Mouse (Mus musculus) heart, postnatal 10 days (tissue): ENCODE data around the gene Kbtbd12. TPM values are rescaled to one million over a fixed set of nuclear protein-coding genes. Genes with fewer than 3 reads are reported as not detected.

Experiments
- DNase-seq, 2 experiments: peaks; one replicate each; pipeline ENCODE4 v3.0.0; 2021
- intact Hi-C: fragments of 180-260 bp; cut with DNase I; formaldehyde crosslinking; loops from one replicate; pipeline ENCODE4 v1.15.1; 2025
- total RNA-seq, 2 experiments: library from RNA; stranded (reverse); gene quantifications; 2 replicates each; pipeline ENCODE4 v1.2.3; 2021

The Kbtbd12 gene
- total RNA-seq, 2 experiments from 2014 or later, result 23.6 to 28.8 TPM

GRCm38 (mm10) chr6:88558076-88558475 lies 79.7 kb downstream of the Kbtbd12 start:
- peak in 1 of 2 experiments; percentile 14 for DNase-seq
- intact Hi-C loops, result no loop called here

- no peak for DNase-seq
- intact Hi-C loops, result no loop called here
These were observed 80.2 kb downstream of the Kbtbd12 start for GRCm38 (mm10) chr6:88557548-88557947.

GRCm38 (mm10) chr6:88549916-88550315 lies 87.8 kb downstream of the Kbtbd12 start:
- intact Hi-C loops, result loop anchor here (1.0 kb wide), 1 partner anchor 303 kb away; no protein-coding TSS in a partner anchor
- no peak for DNase-seq

GRCm38 (mm10) chr6:88549137-88549814 lies 88.5 kb downstream of the Kbtbd12 start:
- intact Hi-C loops, result no loop called here
- DNase-seq, result peak; percentile 67 to 81

- no peak for DNase-seq
- intact Hi-C loops, result no loop called here
These were observed 89.2 kb downstream of the Kbtbd12 start for GRCm38 (mm10) chr6:88548405-88549049.

GRCm38 (mm10) chr6:88545397-88545790 lies 92.4 kb downstream of the Kbtbd12 start:
- intact Hi-C loops, result no loop called here
- DNase-seq, result no peak

GRCm38 (mm10) chr6:88544644-88545396 lies 92.9 kb downstream of the Kbtbd12 start:
- intact Hi-C loops, result no loop called here
- DNase-seq, result no peak

- intact Hi-C loops, result no loop called here
- no peak for DNase-seq
These were observed 93.5 kb downstream of the Kbtbd12 start for GRCm38 (mm10) chr6:88544241-88544640.

- no peak for DNase-seq
- intact Hi-C loops, result no loop called here
These were observed 97.5 kb downstream of the Kbtbd12 start for GRCm38 (mm10) chr6:88540093-88540755.

GRCm38 (mm10) chr6:88530306-88530705 lies 107.4 kb downstream of the Kbtbd12 start:
- no peak for DNase-seq
- intact Hi-C loops, result no loop called here

GRCm38 (mm10) chr6:88524056-88524455 lies 113.7 kb downstream of the Kbtbd12 start:
- intact Hi-C loops, result no loop called here

GRCm38 (mm10) chr6:88523451-88523850 lies 114.3 kb downstream of the Kbtbd12 start:
- no peak for DNase-seq

More at GRCm38 (mm10) chr6:88524056-88524455, 113.7 kb downstream of the Kbtbd12 start:
- DNase-seq, result no peak

GRCm38 (mm10) chr6:88523043-88523442 lies 114.7 kb downstream of the Kbtbd12 start:
- DNase-seq, result no peak
- intact Hi-C loops, result no loop called here

More at GRCm38 (mm10) chr6:88523451-88523850, 114.3 kb downstream of the Kbtbd12 start:
- intact Hi-C loops, result no loop called here

GRCm38 (mm10) chr6:88522606-88523005 lies 115.1 kb downstream of the Kbtbd12 start:
- intact Hi-C loops, result no loop called here
- DNase-seq, result no peak

GRCm38 (mm10) chr6:88521821-88522220 lies 115.9 kb downstream of the Kbtbd12 start:
- intact Hi-C loops, result no loop called here
- DNase-seq, result no peak

GRCm38 (mm10) chr6:88518404-88519263 lies 119.1 kb downstream of the Kbtbd12 start, which contains the start of gene Sec61a1:
Gene Sec61a1 (minus strand): TSS chr6:88518905.
- intact Hi-C loops, result no loop called here
- DNase-seq, result peak; percentile 97 to 98

GRCm38 (mm10) chr6:88517701-88518403 lies 119.9 kb downstream of the Kbtbd12 start:
- peak; percentile 22 to 43 for DNase-seq
- intact Hi-C loops, result no loop called here

- intact Hi-C loops, result no loop called here
- DNase-seq, result no peak
These were observed 121.1 kb downstream of the Kbtbd12 start for GRCm38 (mm10) chr6:88516667-88517066.

- DNase-seq, result no peak
- intact Hi-C loops, result no loop called here
These were observed 121.8 kb downstream of the Kbtbd12 start for GRCm38 (mm10) chr6:88515971-88516370.
